Mouse (Mus musculus) neural tube, embryonic 12.5 days (tissue): ENCODE data around the gene Defb45. TPM values are rescaled to one million over a fixed set of nuclear protein-coding genes. Genes with fewer than 3 reads are reported as not detected.

Experiments used
- ATAC-seq: fragments of 200-750 bp; cut with Nextera tagmentation; 2 replicates; pipeline ENCODE4 v1.8.0; 2017; ENCODE audit warnings: low read depth, mild to moderate bottlenecking, moderate TSS enrichment, moderate library complexity; ENCODE audit not compliant: low FRiP score
- H3K27ac ChIP-seq: fragments of 300-500 bp; sonication (generic); 2 replicates; pipeline ENCODE4 v1.5.1; 2016
- H3K27me3 ChIP-seq: fragments of 300-500 bp; sonication (generic); replicated peaks from 2 replicates; pipeline ENCODE4 v1.6.1; 2016; ENCODE audit warnings: mild to moderate bottlenecking
- H3K36me3 ChIP-seq: fragments of 300-500 bp; sonication (generic); 2 replicates; pipeline ENCODE4 v1.6.1; 2016; ENCODE audit warnings: mild to moderate bottlenecking
- H3K4me1 ChIP-seq: fragments of 300-500 bp; sonication (generic); 2 replicates; pipeline ENCODE4 v1.6.1; 2016
- H3K4me2 ChIP-seq: fragments of 300-500 bp; sonication (generic); replicated peaks from 2 replicates; pipeline ENCODE4 v1.6.1; 2016; ENCODE audit warnings: mild to moderate bottlenecking
- H3K4me3 ChIP-seq: fragments of 300-500 bp; sonication (generic); 2 replicates; pipeline ENCODE4 v1.5.1; 2016
- H3K9ac ChIP-seq: fragments of 300-500 bp; sonication (generic); 2 replicates; pipeline ENCODE4 v1.6.1; 2016; ENCODE audit warnings: mild to moderate bottlenecking
- H3K9me3 ChIP-seq: fragments of 300-500 bp; sonication (generic); 2 replicates; pipeline ENCODE4 v1.6.1; 2016; ENCODE audit warnings: mild to moderate bottlenecking
- WGBS: fragments of 180-500 bp; shearing (Covaris S2); methylation state at CpG from one replicate; pipeline ENCODE4 v1.1.7; 2016; 5-methylcytosine and 5-hydroxymethylcytosine counted together
- polyA plus RNA-seq: library from polyadenylated mRNA; unstranded; fragments of >200 nt; fragmentation: Nextera tagmentation; extraction: Ambion mirVana; gene quantifications from 2 replicates; pipeline ENCODE4 v1.2.1, GENCODE M21; 2016

The Defb45 gene
- polyA plus RNA-seq, 1 experiment from 2014 or later, result not detected

DNA sequence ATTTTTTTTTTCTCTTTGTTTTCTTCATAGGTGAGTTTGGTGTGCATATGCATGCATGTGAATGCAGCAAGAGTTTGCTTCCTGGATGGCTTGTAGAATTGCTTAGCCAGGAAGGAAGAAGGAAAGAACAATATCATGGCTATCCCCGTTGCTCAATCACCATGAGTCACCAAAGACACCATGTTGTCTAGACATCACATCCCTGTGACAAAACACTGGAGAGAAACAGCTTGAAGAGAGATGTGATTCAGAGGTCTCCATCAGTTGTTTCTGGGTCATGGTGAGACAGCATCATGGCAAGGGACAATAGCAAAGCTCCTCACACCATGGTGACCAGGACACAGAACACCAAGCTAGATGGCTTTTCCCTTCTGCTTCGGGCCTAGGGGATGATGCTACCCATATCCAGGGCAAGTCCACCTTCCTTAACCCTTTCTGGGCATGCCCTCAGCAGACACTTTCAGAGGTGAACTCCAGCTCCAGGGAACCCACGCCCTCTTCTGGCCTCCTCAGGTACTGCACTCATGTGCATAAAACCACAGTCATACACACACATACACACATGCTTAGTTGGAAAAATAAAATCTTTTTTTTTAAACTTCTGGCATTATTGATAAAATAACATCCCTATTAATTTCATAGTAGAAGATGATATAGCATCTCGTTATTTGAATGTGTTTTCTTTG lies 2.2 kb upstream of the Defb45 start:
- Histone ChIP-seq H3K9ac (no peak overlapping the region), H3K27me3 (no peaks in the 10 kb centered on the region), H3K36me3 (no peaks in the 10 kb centered on the region), H3K4me1 (no peaks in the 10 kb centered on the region), H3K4me2 (no peak overlapping the region), H3K27ac (no peak overlapping the region), H3K9me3 (no peaks in the 10 kb centered on the region), H3K4me3 (no peak overlapping the region)
- ATAC-seq, result no peak
- 77% methylated on average over 4 of the region's 4 CpGs for WGBS

- no peak overlapping the region for H3K4me3 ChIP-seq
- no peak for ATAC-seq
- H3K9me3 ChIP-seq, result no peaks in the 10 kb centered on the region
- H3K36me3 ChIP-seq, result no peaks in the 10 kb centered on the region
- WGBS, result 81% methylated on average over 6 of the region's 6 CpGs
- H3K4me1 ChIP-seq, result no peaks in the 10 kb centered on the region
- H3K4me2 ChIP-seq, result no peak overlapping the region
- H3K27me3 ChIP-seq, result no peaks in the 10 kb centered on the region
- no peak overlapping the region for H3K9ac ChIP-seq
- no peak overlapping the region for H3K27ac ChIP-seq
These were observed 877 bp upstream of the Defb45 start for GRCm38 (mm10) chr2:152600076-152600475.

DNA sequence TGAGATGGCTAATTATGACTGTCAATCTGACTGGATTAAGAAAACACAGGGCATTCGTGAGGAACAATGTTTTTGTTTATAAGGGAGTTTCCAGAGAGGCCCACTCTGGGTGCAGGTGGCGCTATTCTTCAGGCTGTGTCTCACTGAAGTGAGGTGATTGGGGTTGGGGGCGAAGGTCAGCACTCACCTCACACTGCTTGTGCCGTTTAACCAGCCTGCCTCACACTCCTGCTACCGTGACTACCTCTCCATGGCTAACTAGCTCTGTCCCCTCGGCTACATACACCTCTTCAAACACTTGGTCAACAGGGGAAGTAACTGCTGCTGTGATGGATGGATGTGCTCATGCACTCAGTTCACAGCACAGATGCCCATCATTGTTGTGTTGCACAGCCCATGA lies 10.2 kb downstream of the Defb45 start:
- WGBS, result 59% methylated on average over 6 of the region's 6 CpGs
- Histone ChIP-seq H3K27me3 (no peaks in the 10 kb centered on the region), H3K4me2 (no peak overlapping the region), H3K4me3 (no peak overlapping the region), H3K9ac (no peak overlapping the region), H3K36me3 (no peaks in the 10 kb centered on the region), H3K9me3 (no peaks in the 10 kb centered on the region), H3K27ac (no peak overlapping the region), H3K4me1 (no peaks in the 10 kb centered on the region)
- no peak for ATAC-seq

DNA sequence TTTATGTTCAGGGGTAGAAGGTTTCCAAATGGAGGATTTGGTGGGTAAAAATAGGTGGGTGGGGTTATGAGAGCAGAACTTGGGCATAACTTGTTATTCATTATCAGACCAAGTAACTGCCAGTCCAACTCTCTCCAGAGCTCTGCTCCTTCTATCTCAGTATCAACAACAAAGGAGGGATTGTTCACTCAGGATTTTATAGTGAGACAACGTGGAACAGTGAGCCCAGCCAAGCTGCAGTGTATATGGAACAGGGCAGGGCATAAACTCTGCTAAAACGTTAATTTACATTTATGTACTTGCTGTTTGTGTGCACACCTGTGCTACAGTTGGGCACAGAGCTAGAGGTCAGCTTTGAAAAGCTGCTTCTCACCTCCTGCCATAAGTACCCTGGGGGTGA lies 10.7 kb downstream of the Defb45 start:
- H3K27ac ChIP-seq, result no peak overlapping the region
- 50% methylated on average over 2 of the region's 2 CpGs for WGBS
- ATAC-seq, result no peak

DNA sequence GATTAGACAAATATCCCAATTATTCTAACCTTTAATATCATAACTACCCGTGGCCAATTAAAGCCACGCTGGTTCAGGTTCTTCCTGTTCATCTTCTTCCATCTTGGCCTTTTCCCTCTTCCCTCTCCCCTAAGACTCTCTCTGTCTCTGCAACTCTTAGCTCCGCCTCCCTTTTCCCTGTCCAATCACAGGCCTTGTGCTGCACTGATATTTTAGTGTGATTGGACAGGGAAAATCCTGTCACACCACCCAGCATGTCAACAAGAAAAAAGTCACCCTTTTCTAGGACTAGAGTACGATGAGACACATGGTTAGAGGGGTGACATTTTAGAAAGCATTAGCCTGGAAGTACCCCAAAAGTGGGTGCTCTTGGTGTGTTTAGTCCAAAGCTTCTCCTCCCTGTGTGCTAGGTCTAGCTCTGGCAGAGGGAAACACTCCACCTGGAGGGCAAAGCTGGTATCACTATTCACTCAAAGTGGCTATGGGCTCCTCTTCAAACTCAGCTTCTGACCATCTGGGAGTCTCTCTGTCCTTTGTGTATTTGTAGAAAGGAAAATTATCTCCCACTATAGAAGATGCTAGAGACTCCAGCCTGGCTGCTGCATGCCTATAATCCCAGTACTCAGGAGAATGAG lies 12.2 kb downstream of the Defb45 start:
- Histone ChIP-seq H3K27me3 (no peaks in the 10 kb centered on the region), H3K9me3 (no peaks in the 10 kb centered on the region), H3K36me3 (no peaks in the 10 kb centered on the region), H3K27ac (no peak overlapping the region), H3K4me3 (no peak overlapping the region), H3K9ac (no peak overlapping the region), H3K4me2 (no peak overlapping the region), H3K4me1 (no peaks in the 10 kb centered on the region)
- 76% methylated on average over 4 of the region's 4 CpGs for WGBS
- ATAC-seq, result no peak

More for the DNA sequence above, 10.7 kb downstream of the Defb45 start:
- Histone ChIP-seq H3K27me3 (no peaks in the 10 kb centered on the region), H3K4me3 (no peak overlapping the region), H3K9me3 (no peaks in the 10 kb centered on the region), H3K9ac (no peak overlapping the region), H3K36me3 (no peaks in the 10 kb centered on the region), H3K4me1 (no peaks in the 10 kb centered on the region), H3K4me2 (no peak overlapping the region)

- 93% methylated on average over 11 of the region's 11 CpGs for WGBS
- Histone ChIP-seq H3K27ac (no peak overlapping the region), H3K9ac (no peak overlapping the region), H3K9me3 (no peaks in the 10 kb centered on the region), H3K36me3 (no peaks in the 10 kb centered on the region), H3K4me3 (no peak overlapping the region), H3K4me2 (no peak overlapping the region), H3K4me1 (no peaks in the 10 kb centered on the region), H3K27me3 (no peaks in the 10 kb centered on the region)
- ATAC-seq, result no peak
These were observed 18.6 kb downstream of the Defb45 start for GRCm38 (mm10) chr2:152580612-152581011.

- 74% methylated on average over 7 of the region's 7 CpGs for WGBS
- Histone ChIP-seq H3K9me3 (no peaks in the 10 kb centered on the region), H3K27ac (no peak within 1 kb of the TSS), H3K36me3 (no peaks in the 10 kb centered on the region), H3K9ac (no peak within 1 kb of the TSS), H3K27me3 (no peaks in the 10 kb centered on the region), H3K4me3 (no peak within 1 kb of the TSS), H3K4me1 (no peaks in the 10 kb centered on the region), H3K4me2 (no peak within 1 kb of the TSS)
- no peak for ATAC-seq
These were observed 19.1 kb downstream of the Defb45 start, which contains the start of gene Defb19 for GRCm38 (mm10) chr2:152580107-152580506. Gene Defb19, minus strand, starts transcription at chr2:152580312.

DNA sequence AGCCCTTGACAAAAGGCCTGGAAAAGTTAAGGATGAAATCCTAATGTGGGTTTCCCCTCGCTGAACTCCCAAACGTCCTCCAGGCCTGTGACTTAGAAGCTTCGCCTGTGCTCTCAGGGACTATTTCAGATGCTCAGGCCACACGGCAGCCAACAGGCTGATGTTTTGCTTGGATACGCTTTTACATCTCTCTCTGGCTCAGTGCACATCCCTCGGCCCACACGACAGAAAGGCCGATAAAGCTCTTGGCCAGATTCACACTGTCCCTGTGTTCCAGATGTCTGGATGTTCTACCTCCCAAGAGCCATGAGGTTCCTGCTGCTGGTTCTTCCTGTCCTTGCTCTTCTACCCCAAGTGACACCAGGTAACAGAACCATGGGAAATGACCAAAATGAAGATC lies 25.7 kb downstream of the Defb45 start:
- no peak for ATAC-seq
- Histone ChIP-seq H3K4me3 (no peak overlapping the region), H3K9me3 (no peaks in the 10 kb centered on the region)

GRCm38 (mm10) chr2:152572114-152572794 lies 26.9 kb downstream of the Defb45 start, which contains the start of gene Defb21:
Gene Defb21, plus strand, starts transcription at chr2:152572744.
- Histone ChIP-seq H3K4me3 (no peak within 1 kb of the TSS), H3K4me1 (no peaks in the 10 kb centered on the region), H3K36me3 (no peaks in the 10 kb centered on the region), H3K27ac (no peak within 1 kb of the TSS), H3K4me2 (no peak within 1 kb of the TSS), H3K9me3 (no peaks in the 10 kb centered on the region), H3K27me3 (no peaks in the 10 kb centered on the region), H3K9ac (no peak within 1 kb of the TSS)
- whole genome bisulfite sequencing, result 68% methylated on average over 11 of the region's 11 CpGs
- no peak for ATAC-seq

More for the DNA sequence above, 25.7 kb downstream of the Defb45 start:
- no peaks in the 10 kb centered on the region for H3K36me3 ChIP-seq
- H3K4me2 ChIP-seq, result no peak overlapping the region
- H3K27ac ChIP-seq, result no peak overlapping the region
- no peaks in the 10 kb centered on the region for H3K4me1 ChIP-seq
- no peak overlapping the region for H3K9ac ChIP-seq
- H3K27me3 ChIP-seq, result no peaks in the 10 kb centered on the region
- WGBS, result 88% methylated on average over 8 of the region's 8 CpGs

DNA sequence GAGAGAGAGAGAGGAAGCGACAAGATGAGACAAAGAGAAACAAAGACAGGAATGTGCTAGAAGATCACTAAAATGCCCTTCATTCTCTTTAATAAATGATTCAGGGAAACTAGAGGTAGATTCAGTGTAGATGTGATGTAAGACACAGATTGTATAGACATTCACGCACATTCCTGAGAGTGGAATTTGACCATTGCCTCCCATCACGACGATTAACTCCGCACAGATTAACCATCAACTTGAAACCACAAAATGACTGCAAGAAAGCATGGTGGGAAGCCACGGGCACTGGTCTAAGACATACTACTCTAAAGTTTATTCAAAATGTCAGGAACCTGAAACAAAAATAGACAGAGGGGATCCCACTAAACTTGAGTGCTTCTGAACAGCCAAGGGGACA lies 28.9 kb downstream of the Defb45 start:
- no peaks in the 10 kb centered on the region for H3K9me3 ChIP-seq
- no peak overlapping the region for H3K4me3 ChIP-seq
- H3K36me3 ChIP-seq, result no peaks in the 10 kb centered on the region
- no peak for ATAC-seq
- H3K4me1 ChIP-seq, result no peaks in the 10 kb centered on the region
- H3K9ac ChIP-seq, result no peak overlapping the region
- no peak overlapping the region for H3K27ac ChIP-seq
- H3K27me3 ChIP-seq, result no peaks in the 10 kb centered on the region
- H3K4me2 ChIP-seq, result no peak overlapping the region
- WGBS, result 87% methylated on average over 6 of the region's 6 CpGs

- Histone ChIP-seq H3K4me1 (no peaks in the 10 kb centered on the region), H3K9ac (no peak overlapping the region), H3K36me3 (no peaks in the 10 kb centered on the region), H3K4me2 (no peak overlapping the region), H3K4me3 (no peak overlapping the region), H3K27ac (no peak overlapping the region), H3K9me3 (no peaks in the 10 kb centered on the region), H3K27me3 (no peaks in the 10 kb centered on the region)
- no peak for ATAC-seq
- 84% methylated on average over 4 of the region's 4 CpGs for WGBS
These were observed 29.3 kb downstream of the Defb45 start for GRCm38 (mm10) chr2:152569881-152570280.

GRCm38 (mm10) chr2:152569038-152569437 lies 30.2 kb downstream of the Defb45 start, which contains the start of gene Gm17416:
Gene Gm17416, plus strand, starts transcription at chr2:152569338.
- ATAC-seq, result no peak
- Histone ChIP-seq H3K27ac (no peak within 1 kb of the TSS), H3K4me2 (no peak within 1 kb of the TSS), H3K9ac (no peak within 1 kb of the TSS), H3K36me3 (no peaks in the 10 kb centered on the region), H3K4me1 (no peaks in the 10 kb centered on the region), H3K9me3 (no peaks in the 10 kb centered on the region), H3K27me3 (no peaks in the 10 kb centered on the region), H3K4me3 (no peak within 1 kb of the TSS)
- WGBS, result 92% methylated on average over 5 of the region's 5 CpGs
